Mouse (Mus musculus): Measurements from ENCODE around the gene Igf2bp3. TPM values are rescaled to one million over a fixed set of nuclear protein-coding genes. Genes with fewer than 3 reads are reported as not detected.

Igf2bp3 gene
- total and polyA plus RNA-seq, 3 experiments, result 18.4 to 35.6 (median 22.0) TPM

- dilution Hi-C loops (cut with MboI; ENCODE audit: extremely low pct_ligation_motif_present, extremely low pct_unique_long_range_greater_than_20kb, low sequenced_read_pairs) (no loop called here), in situ Hi-C loops (cut with MboI; ENCODE audit: low pct_ligation_motif_present, low pct_unique_long_range_greater_than_20kb, low sequenced_read_pairs) (no loop called here)
- Histone ChIP-seq H3K4me3 (replicated peaks in 1 of 3; ENCODE audit: low read depth in 2 of 3, low read length in 2 of 3, poor library complexity in 1 of 3) (no peak overlapping the region), H3K9me3 (replicated peaks; ENCODE audit: low read length) (no peaks in the 10 kb centered on the region), H3K79me2 (replicated peaks; ENCODE audit: control insufficient read depth, extremely low read depth, insufficient read depth, poor library complexity, severe bottlenecking) (no peaks in the 10 kb centered on the region; the same call in 1 of the 2 replicates), H3K27ac (ENCODE audit: insufficient read depth, low read depth) (no peak overlapping the region), H3K4me2 (ENCODE audit: insufficient read depth, low read depth, poor library complexity, severe bottlenecking) (no peak overlapping the region), H3K9ac (ENCODE audit: insufficient read depth, low read depth) (no peak overlapping the region), H3K36me3 (replicated peaks in 1 of 2; ENCODE audit: control insufficient read depth in 1 of 2, insufficient read depth in 1 of 2, low read length in 1 of 2) (peaks cover 0 to 4% of the 10 kb centered on the region in 2 experiments), H3K4me1 (ENCODE audit: control insufficient read depth in 1 of 2, insufficient read depth in 2 of 2) (peaks cover 0 to 5% of the 10 kb centered on the region in 2 experiments; a peak in 2 of 4 replicates), H3K27me3 (replicated peaks) (no peaks in the 10 kb centered on the region)
- TF ChIP-seq RCOR1 (conservative IDR thresholded peaks at IDR 0.05; ENCODE audit: low read depth, low read length), result no peak
- DNase-seq (ENCODE audit: extremely low read depth), result peak; percentile 97
Observed at GRCm38 (mm10) chr6:49236331-49236730, 21.6 kb upstream of the Igf2bp3 start.

- no peak for DNase-seq (ENCODE audit: extremely low read depth)
- Histone ChIP-seq H3K9me3 (replicated peaks; ENCODE audit: low read length) (no peaks in the 10 kb centered on the region), H3K27me3 (replicated peaks) (no peaks in the 10 kb centered on the region), H3K79me2 (replicated peaks; ENCODE audit: control insufficient read depth, extremely low read depth, insufficient read depth, poor library complexity, severe bottlenecking) (no peaks in the 10 kb centered on the region), H3K36me3 (replicated peaks in 1 of 2; ENCODE audit: control insufficient read depth in 1 of 2, insufficient read depth in 1 of 2, low read length in 1 of 2) (no peaks in the 10 kb centered on the region), H3K9ac (ENCODE audit: insufficient read depth, low read depth) (no peak overlapping the region), H3K4me2 (ENCODE audit: insufficient read depth, low read depth, poor library complexity, severe bottlenecking) (no peak overlapping the region; the same call in 1 of the 2 replicates), H3K4me1 (ENCODE audit: control insufficient read depth in 1 of 2, insufficient read depth in 2 of 2) (peaks cover 0 to 5% of the 10 kb centered on the region in 2 experiments; a peak in 2 of 4 replicates), H3K4me3 (replicated peaks in 1 of 3; ENCODE audit: low read depth in 2 of 3, low read length in 2 of 3, poor library complexity in 1 of 3) (no peak overlapping the region), H3K27ac (ENCODE audit: insufficient read depth, low read depth) (no peak overlapping the region)
- TF ChIP-seq JUN (IDR thresholded peaks at IDR 0.05; ENCODE audit: insufficient read depth, low read depth, low read length) (no peak), CTCF (conservative IDR thresholded peaks at IDR 0.05 in 1 of 2, IDR thresholded peaks at IDR 0.05 in 1 of 2; ENCODE audit: low read depth in 2 of 2, low read length in 2 of 2) (peak; percentile 44 to 60), POLR2A (IDR thresholded peaks at IDR 0.05; ENCODE audit: low read depth, low read length) (no peak), NRF1 (IDR thresholded peaks at IDR 0.05; ENCODE audit: low read depth, low read length) (no peak), HCFC1 (IDR thresholded peaks at IDR 0.05; ENCODE audit: low read depth, low read length) (no peak), E2F4 (IDR thresholded peaks at IDR 0.05; ENCODE audit: insufficient replicate concordance, low read depth, low read length) (no peak), SIN3A (IDR thresholded peaks at IDR 0.05; ENCODE audit: low read length) (no peak), JUND (conservative IDR thresholded peaks at IDR 0.05; ENCODE audit: low read depth, low read length) (no peak), ETS1 (conservative IDR thresholded peaks at IDR 0.05; ENCODE audit: low read depth, low read length) (no peak), TCF12 (IDR thresholded peaks at IDR 0.05; ENCODE audit: low read depth, low read length) (no peak), EP300 (IDR thresholded peaks at IDR 0.05; ENCODE audit: low read length) (no peak), MAX (IDR thresholded peaks at IDR 0.05; ENCODE audit: low read length) (peak; percentile 91), BHLHE40 (IDR thresholded peaks at IDR 0.05; ENCODE audit: low read depth, low read length) (no peak), CHD2 (IDR thresholded peaks at IDR 0.05; ENCODE audit: low read length) (no peak), MAZ (IDR thresholded peaks at IDR 0.05; ENCODE audit: low read depth, low read length) (no peak), GABPA (IDR thresholded peaks at IDR 0.05; ENCODE audit: insufficient replicate concordance, low read depth, low read length) (no peak), RAD21 (IDR thresholded peaks at IDR 0.05; ENCODE audit: low read depth, low read length) (peak; percentile 27), USF2 (conservative IDR thresholded peaks at IDR 0.05; ENCODE audit: low read depth, low read length) (no peak), IRF4 (IDR thresholded peaks at IDR 0.05; ENCODE audit: low read depth, low read length) (no peak), SMC3 (IDR thresholded peaks at IDR 0.05; ENCODE audit: low read depth, low read length) (peak; percentile 52), POLR2AphosphoS2 (IDR thresholded peaks at IDR 0.05; ENCODE audit: low read depth, low read length) (no peak), TBP (conservative IDR thresholded peaks at IDR 0.05; ENCODE audit: low read depth, low read length) (no peak), ZMIZ1 (IDR thresholded peaks at IDR 0.05; ENCODE audit: low read depth, low read length) (no peak), ELF1 (IDR thresholded peaks at IDR 0.05; ENCODE audit: low read depth, low read length) (no peak), MYC (IDR thresholded peaks at IDR 0.05; ENCODE audit: low read depth, low read length) (peak; percentile 84)
- dilution Hi-C loops (cut with MboI; ENCODE audit: extremely low pct_ligation_motif_present, extremely low pct_unique_long_range_greater_than_20kb, low sequenced_read_pairs), result no loop called here
- in situ Hi-C loops (cut with MboI; ENCODE audit: low pct_ligation_motif_present, low pct_unique_long_range_greater_than_20kb, low sequenced_read_pairs), result no loop called here
Observed at GRCm38 (mm10) chr6:49233356-49233755, 18.6 kb upstream of the Igf2bp3 start.
